Mouse (Mus musculus) kidney, embryonic 16.5 days (tissue): ENCODE data around the gene Cacna2d3. TPM values are rescaled to one million over a fixed set of nuclear protein-coding genes. Genes with fewer than 3 reads are reported as not detected.

Experiments
- ATAC-seq: fragments of 200-750 bp; cut with Nextera tagmentation; 2 replicates; pipeline ENCODE4 v1.8.0; 2017; ENCODE audit warnings: moderate TSS enrichment; ENCODE audit not compliant: low FRiP score, low TSS enrichment
- H3K27ac ChIP-seq: fragments of 300-500 bp; sonication (generic); 2 replicates; pipeline ENCODE4 v1.5.1; 2014; ENCODE audit warnings: low read length
- H3K27me3 ChIP-seq: fragments of 300-500 bp; sonication (generic); 2 replicates; pipeline ENCODE4 v1.6.1; 2014; ENCODE audit warnings: low read length, control low read depth, mixed read lengths; ENCODE audit not compliant: insufficient read depth
- H3K36me3 ChIP-seq: fragments of 300-500 bp; sonication (generic); 2 replicates; pipeline ENCODE4 v1.6.1; 2014; ENCODE audit warnings: low read length, control low read depth, mixed read lengths; ENCODE audit not compliant: insufficient read depth
- H3K4me1 ChIP-seq: fragments of 300-500 bp; sonication (generic); 2 replicates; pipeline ENCODE4 v1.6.1; 2014; ENCODE audit warnings: low read length, control low read depth, mixed read lengths; ENCODE audit not compliant: insufficient read depth
- H3K4me2 ChIP-seq: fragments of 300-500 bp; sonication (generic); replicated peaks from 2 replicates; pipeline ENCODE4 v1.6.1; 2014; ENCODE audit warnings: low read depth, low read length
- H3K4me3 ChIP-seq: fragments of 300-500 bp; sonication (generic); 2 replicates; pipeline ENCODE4 v1.5.1; 2014; ENCODE audit warnings: mild to moderate bottlenecking, low read length
- H3K9ac ChIP-seq: fragments of 300-500 bp; sonication (generic); replicated peaks from 2 replicates; pipeline ENCODE4 v1.6.1; 2014; ENCODE audit warnings: low read length
- H3K9me3 ChIP-seq: fragments of 300-500 bp; sonication (generic); 2 replicates; pipeline ENCODE4 v1.6.1; 2016; ENCODE audit warnings: low read length, control low read depth
- WGBS: fragments of 180-500 bp; shearing (Covaris S2); extraction: QIAGEN DNeasy Blood & Tissue Kit; methylation state at CpG from one replicate; pipeline ENCODE4 v1.1.7; 2014; 5-methylcytosine and 5-hydroxymethylcytosine counted together
- polyA plus RNA-seq: library from polyadenylated mRNA; unstranded; fragments of >200 nt; fragmentation: Nextera tagmentation; extraction: Ambion mirVana; gene quantifications from 2 replicates; pipeline ENCODE4 v1.2.1, GENCODE M21; 2015

The Cacna2d3 gene
- polyA plus RNA-seq, 1 experiment from 2014 or later = 2.8 TPM

- no peaks in the 10 kb centered on the region for H3K36me3 ChIP-seq
- no peak for ATAC-seq
- no peak overlapping the region for H3K4me3 ChIP-seq
- no peak overlapping the region for H3K4me2 ChIP-seq
- no peaks in the 10 kb centered on the region for H3K4me1 ChIP-seq
- WGBS = 74% methylated on average over 12 of the region's 12 CpGs
- no peak overlapping the region for H3K27ac ChIP-seq
- no peak overlapping the region for H3K9ac ChIP-seq
- H3K27me3 ChIP-seq = no peaks in the 10 kb centered on the region
- no peaks in the 10 kb centered on the region for H3K9me3 ChIP-seq
Observed at GRCm38 (mm10) chr14:28923180-28923961, 798.3 kb downstream of the Cacna2d3 start.

- H3K27ac ChIP-seq = no peak overlapping the region
- whole genome bisulfite sequencing = 83% methylated on average over 5 of the region's 5 CpGs
- H3K9ac ChIP-seq = no peak overlapping the region
- H3K4me2 ChIP-seq = no peak overlapping the region
- H3K4me1 ChIP-seq = no peaks in the 10 kb centered on the region
- ATAC-seq = no peak
- no peaks in the 10 kb centered on the region for H3K36me3 ChIP-seq
- H3K4me3 ChIP-seq = no peak overlapping the region
- no peaks in the 10 kb centered on the region for H3K27me3 ChIP-seq
- H3K9me3 ChIP-seq = no peaks in the 10 kb centered on the region
Observed at GRCm38 (mm10) chr14:28918871-28919270, 802.8 kb downstream of the Cacna2d3 start.

DNA sequence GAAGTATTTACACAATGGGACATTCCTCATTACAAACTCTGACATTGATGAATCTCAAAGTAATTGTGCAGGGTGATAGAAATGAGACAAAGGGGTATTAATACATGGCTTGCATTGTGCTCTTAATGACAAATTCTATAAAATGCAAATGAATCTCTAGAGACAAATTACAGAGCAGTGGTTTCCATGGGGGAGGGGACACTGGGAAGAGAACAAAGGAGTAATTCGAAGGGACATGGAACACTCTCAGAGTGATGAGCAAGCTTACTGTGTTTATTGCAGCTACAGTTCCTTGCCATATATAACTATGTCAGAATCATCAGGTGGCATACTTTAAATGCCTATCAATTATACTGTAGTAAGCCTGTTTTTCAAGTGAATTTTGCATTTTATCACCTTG lies 806.7 kb downstream of the Cacna2d3 start:
- H3K4me1 ChIP-seq = no peaks in the 10 kb centered on the region
- no peaks in the 10 kb centered on the region for H3K9me3 ChIP-seq
- no peaks in the 10 kb centered on the region for H3K36me3 ChIP-seq
- no peak for ATAC-seq
- no peak overlapping the region for H3K9ac ChIP-seq
- WGBS = 45% methylated on average over 1 of the region's 1 CpGs
- no peaks in the 10 kb centered on the region for H3K27me3 ChIP-seq
- no peak overlapping the region for H3K4me3 ChIP-seq
- no peak overlapping the region for H3K27ac ChIP-seq
- no peak overlapping the region for H3K4me2 ChIP-seq

DNA sequence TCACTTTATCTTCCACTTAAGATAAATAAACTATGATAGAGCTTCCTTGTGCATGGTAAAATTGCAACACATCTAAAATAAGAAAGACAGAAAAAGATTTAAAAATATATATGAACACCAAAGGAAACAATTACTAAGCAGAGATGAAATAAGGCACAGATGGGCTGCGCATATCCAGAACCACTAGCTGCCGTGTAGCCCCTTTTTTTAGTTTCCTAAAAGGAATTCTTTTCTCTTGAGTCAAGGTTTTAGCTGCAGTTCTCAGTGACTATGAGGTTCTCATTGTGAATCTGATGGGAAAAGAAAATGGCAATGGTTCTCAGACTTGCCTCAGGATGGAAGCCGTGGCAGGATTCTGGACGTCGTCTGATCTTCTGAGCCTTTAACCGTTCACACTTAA lies 814.0 kb downstream of the Cacna2d3 start:
- Histone ChIP-seq H3K9me3 (no peaks in the 10 kb centered on the region), H3K4me3 (no peak overlapping the region), H3K36me3 (no peaks in the 10 kb centered on the region), H3K4me2 (no peak overlapping the region), H3K4me1 (no peaks in the 10 kb centered on the region), H3K27me3 (no peaks in the 10 kb centered on the region), H3K27ac (no peak overlapping the region), H3K9ac (no peak overlapping the region)
- 91% methylated on average over 6 of the region's 6 CpGs for WGBS
- no peak for ATAC-seq

DNA sequence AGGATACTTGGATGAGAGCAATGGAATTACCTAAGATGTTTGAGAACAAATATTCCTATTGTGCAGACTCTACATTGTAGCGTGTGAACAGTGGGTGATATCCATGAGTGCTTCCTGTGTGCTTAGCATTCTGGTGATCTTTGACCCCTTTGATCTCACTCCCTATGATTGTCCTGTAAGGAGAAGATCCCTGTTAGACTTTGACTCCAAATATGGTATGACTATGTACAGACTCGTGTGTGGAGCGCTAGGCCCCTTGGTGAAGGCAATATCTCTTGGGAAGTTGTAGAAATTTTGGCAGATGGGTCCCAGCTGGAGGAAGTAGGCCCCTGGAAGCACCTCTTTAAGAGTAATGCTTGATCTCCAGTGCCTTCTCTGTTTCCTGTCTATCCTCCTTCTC lies 829.1 kb downstream of the Cacna2d3 start:
- Histone ChIP-seq H3K9me3 (no peaks in the 10 kb centered on the region), H3K4me2 (no peak overlapping the region), H3K36me3 (no peaks in the 10 kb centered on the region), H3K4me1 (no peaks in the 10 kb centered on the region), H3K27ac (no peak overlapping the region), H3K4me3 (no peak overlapping the region), H3K9ac (no peak overlapping the region), H3K27me3 (no peaks in the 10 kb centered on the region)
- ATAC-seq = no peak
- 47% methylated on average over 3 of the region's 3 CpGs for WGBS

GRCm38 (mm10) chr14:28887373-28887772 lies 834.3 kb downstream of the Cacna2d3 start:
- Histone ChIP-seq H3K4me3 (no peak overlapping the region), H3K9ac (no peak overlapping the region), H3K9me3 (no peaks in the 10 kb centered on the region), H3K27ac (no peak overlapping the region), H3K4me2 (no peak overlapping the region), H3K27me3 (no peaks in the 10 kb centered on the region), H3K36me3 (no peaks in the 10 kb centered on the region), H3K4me1 (no peaks in the 10 kb centered on the region)
- ATAC-seq = no peak
- 96% methylated on average over 1 of the region's 1 CpGs for WGBS

GRCm38 (mm10) chr14:28886661-28887060 lies 835.0 kb downstream of the Cacna2d3 start:
- no peaks in the 10 kb centered on the region for H3K27me3 ChIP-seq
- 92% methylated on average over 4 of the region's 4 CpGs for whole genome bisulfite sequencing
- H3K4me2 ChIP-seq = no peak overlapping the region
- H3K4me3 ChIP-seq = no peak overlapping the region
- ATAC-seq = no peak
- no peaks in the 10 kb centered on the region for H3K9me3 ChIP-seq
- no peaks in the 10 kb centered on the region for H3K4me1 ChIP-seq
- H3K9ac ChIP-seq = no peak overlapping the region
- H3K27ac ChIP-seq = no peak overlapping the region
- no peaks in the 10 kb centered on the region for H3K36me3 ChIP-seq

DNA sequence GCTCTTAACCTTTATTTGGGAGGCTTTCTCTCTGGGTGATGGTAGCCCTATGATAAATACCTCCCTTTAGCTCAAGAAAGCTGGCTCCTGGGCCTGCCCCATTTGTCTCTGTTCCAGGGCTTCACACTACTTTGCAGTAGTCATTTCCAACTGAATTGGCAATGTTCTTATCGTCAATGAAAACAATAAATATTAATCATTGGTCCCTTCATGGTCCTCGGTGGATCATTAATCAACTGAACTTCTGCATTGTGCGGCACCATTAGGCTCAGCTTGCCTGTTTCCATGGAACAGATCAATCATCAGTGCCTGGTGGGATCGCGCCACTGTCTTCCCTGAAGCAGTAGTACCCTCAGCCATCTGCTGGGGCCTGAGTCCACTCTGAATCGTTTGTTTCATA lies 850.7 kb downstream of the Cacna2d3 start:
- 83% methylated on average over 6 of the region's 6 CpGs for WGBS

GRCm38 (mm10) chr14:28870382-28870781 lies 851.3 kb downstream of the Cacna2d3 start:
- no peaks in the 10 kb centered on the region for H3K27me3 ChIP-seq
- H3K4me3 ChIP-seq = no peak overlapping the region
- no peak overlapping the region for H3K27ac ChIP-seq
- H3K36me3 ChIP-seq = no peaks in the 10 kb centered on the region
- H3K4me2 ChIP-seq = no peak overlapping the region
- no peaks in the 10 kb centered on the region for H3K4me1 ChIP-seq
- ATAC-seq = no peak
- H3K9ac ChIP-seq = no peak overlapping the region
- WGBS = 90% methylated on average over 5 of the region's 5 CpGs
- H3K9me3 ChIP-seq = no peaks in the 10 kb centered on the region

More for the DNA sequence above, 850.7 kb downstream of the Cacna2d3 start:
- H3K4me1 ChIP-seq = no peaks in the 10 kb centered on the region
- H3K9ac ChIP-seq = no peak overlapping the region
- H3K36me3 ChIP-seq = no peaks in the 10 kb centered on the region
- H3K4me2 ChIP-seq = no peak overlapping the region
- no peak for ATAC-seq
- no peak overlapping the region for H3K4me3 ChIP-seq
- H3K9me3 ChIP-seq = no peaks in the 10 kb centered on the region
- H3K27ac ChIP-seq = no peak overlapping the region
- H3K27me3 ChIP-seq = no peaks in the 10 kb centered on the region

GRCm38 (mm10) chr14:28864925-28865324 lies 856.7 kb downstream of the Cacna2d3 start:
- no peak overlapping the region for H3K4me3 ChIP-seq
- no peak overlapping the region for H3K4me2 ChIP-seq
- H3K36me3 ChIP-seq = no peaks in the 10 kb centered on the region
- H3K9me3 ChIP-seq = no peaks in the 10 kb centered on the region
- no peak overlapping the region for H3K27ac ChIP-seq
- H3K4me1 ChIP-seq = no peaks in the 10 kb centered on the region
- WGBS = 62% methylated on average over 4 of the region's 4 CpGs
- no peak for ATAC-seq
- H3K9ac ChIP-seq = no peak overlapping the region
- H3K27me3 ChIP-seq = no peaks in the 10 kb centered on the region
